Mouse (Mus musculus) MEL-GATA-1-ER (cell line): ENCODE data around the gene Tgfbr3l.

Experiments used
- DNase-seq: peaks from one replicate; pipeline ENCODE4 v3.0.0-alpha.2; 2012; ENCODE audit warnings: low read depth; ENCODE audit errors: extremely low read depth

The Tgfbr3l gene

DNA sequence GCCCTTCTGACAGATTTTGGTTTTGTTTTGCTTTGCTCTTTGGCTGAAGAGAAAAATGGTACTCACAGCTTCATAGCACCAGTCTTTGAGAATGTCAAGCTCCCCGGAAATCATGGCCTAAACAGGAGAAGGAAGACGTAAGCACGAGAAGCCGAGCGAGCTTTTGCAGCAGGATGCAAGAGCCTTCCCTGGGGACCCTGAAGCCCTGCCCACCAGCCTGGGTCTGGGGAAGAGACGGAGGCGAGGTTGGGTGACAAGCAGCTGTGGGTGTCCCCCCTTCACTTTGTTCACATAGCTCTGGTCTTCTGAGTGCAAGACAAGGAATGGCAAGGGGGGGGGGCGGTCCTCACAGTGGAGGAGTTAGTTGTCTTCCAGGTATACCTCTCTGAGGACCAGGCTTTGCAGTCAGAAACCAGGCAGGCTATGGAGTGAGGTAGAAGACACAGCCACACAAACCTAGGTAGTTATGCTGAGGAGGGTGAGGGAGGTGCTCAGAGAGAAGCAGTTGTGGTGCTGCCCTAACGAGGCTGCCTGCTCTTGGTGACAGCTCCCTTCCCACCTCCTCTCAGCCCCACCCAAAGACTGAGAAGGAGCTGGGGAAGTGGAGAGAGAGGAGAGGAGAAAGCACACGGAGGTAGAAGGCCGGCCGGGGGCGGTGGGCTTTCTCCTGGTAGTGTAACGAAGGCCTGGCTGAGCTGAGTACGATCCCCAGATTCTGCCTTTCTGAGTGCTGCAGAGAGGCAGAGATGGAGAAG, 17.3 kb downstream of the Tgfbr3l start:
- DNase-seq, result no peak

DNA sequence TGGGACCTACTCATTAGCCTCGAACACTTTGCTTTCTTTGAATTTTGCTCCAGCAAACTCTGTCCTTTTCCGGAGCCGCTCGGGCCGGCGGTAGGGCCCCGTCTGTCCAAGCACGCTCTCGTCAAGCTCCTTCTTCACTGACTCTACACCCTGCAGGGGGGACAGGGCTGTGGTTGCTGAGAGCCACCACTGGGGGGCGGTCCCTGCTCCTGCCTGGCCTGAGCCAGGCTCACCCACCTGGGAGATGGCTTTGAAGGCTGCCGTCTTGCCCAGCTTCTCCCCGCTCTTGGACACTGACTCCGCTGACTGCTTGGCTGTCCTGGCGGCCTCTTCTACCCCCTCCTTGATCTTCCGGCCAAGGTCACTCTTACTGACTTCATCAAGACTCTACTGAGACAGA, 19.6 kb downstream of the Tgfbr3l start:
- no peak for DNase-seq

DNA sequence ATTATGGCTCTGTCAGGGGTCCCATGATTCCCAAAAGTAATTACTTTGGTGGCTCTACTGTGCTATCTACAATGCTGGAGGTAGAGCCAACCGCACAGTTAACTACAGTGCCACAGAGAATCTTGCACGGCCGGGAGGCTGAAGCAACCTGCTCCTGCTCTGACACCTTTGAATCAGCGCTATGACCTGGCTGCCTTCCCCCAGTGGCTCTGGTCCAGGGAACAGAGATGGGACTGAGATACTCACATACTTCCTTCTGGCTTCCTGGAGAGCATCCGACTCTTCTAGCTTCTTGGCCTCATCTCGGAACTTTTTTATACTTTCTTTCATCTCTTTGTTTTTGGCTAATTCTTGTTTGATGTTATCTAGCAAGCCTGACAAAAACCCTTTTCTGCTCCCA, 21.6 kb downstream of the Tgfbr3l start:
- DNase-seq, result no peak

DNA sequence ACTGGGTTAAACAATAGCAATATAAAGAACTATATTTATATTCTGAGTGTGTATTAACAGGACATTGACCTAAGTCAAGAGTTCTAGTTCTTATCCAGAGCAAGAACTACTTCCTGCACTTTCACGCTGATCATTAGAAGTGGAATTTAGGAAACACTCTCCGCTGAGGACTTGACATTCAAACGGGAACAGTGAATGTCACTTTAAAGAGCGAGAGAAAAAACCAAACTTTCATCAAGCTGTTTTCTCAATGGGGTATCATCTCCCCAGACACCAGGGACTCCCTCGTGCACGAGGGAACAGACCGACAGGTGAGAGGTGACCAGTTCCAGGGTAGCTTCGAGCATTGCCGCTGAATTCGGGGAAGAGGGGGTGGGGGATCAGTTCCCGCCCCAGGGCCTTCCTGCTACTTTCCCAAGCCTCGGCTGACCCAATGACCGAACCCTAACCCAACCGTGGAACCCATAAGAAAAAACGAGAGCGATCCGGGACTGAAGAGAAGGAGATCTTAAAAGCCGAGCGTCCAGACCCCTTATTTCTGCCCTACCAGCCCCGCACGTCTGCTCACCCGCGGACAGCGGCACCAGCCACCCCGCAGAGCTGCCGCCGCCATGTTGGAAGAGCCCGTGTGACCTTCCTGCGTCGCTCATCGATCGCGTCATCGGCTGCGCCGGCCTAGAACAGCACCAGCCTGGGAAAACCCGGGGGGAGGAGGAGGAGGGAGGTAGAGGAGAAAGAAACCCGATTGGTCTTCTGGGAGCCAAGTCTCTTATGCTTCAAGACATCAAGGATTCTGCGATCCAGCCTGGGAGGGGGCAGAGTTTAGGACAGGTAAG, 27.5 kb downstream of the Tgfbr3l start, which contains the start of gene Timm44:
TSS of gene Timm44 (minus strand) at position 639 of the 836 bp plus-strand sequence.
- peak; percentile 86 for DNase-seq

DNA sequence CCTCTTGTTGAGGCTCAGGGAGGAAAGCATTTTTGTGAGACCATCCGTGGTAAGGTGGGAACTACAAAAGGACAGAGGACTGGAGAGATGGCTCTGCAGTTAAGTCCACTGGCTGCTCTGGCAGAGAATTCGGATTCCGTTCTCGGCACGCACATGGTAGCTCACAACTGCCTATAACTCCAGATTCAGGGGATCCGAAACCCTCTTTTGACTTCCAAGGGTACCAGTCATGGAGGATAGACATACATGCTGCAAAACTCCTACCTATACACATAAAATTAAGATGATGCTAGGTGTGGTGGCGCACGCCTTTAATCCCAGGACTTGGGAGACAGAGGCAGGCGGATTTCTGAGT, 28.1 kb downstream of the Tgfbr3l start:
- no peak for DNase-seq

DNA sequence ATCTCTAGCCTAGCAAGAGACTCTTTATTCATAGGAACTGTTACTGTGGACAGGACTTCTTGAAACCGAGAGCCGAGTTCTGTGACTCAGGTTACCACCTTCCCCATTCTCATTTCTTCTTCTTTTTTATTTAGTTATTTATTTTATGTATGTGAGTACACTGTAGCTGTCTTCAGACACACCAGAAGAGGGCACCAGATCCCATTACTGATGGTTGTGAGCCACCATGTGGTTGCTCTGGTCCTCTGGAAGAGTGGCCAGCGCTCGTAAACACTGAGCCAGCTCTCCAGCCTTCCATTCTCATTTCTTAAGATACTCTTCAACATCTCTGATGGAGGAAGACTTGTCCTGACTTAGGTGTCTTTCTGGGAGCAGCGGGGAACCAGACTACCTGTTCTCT, 44.7 kb downstream of the Tgfbr3l start:
- no peak for DNase-seq

DNA sequence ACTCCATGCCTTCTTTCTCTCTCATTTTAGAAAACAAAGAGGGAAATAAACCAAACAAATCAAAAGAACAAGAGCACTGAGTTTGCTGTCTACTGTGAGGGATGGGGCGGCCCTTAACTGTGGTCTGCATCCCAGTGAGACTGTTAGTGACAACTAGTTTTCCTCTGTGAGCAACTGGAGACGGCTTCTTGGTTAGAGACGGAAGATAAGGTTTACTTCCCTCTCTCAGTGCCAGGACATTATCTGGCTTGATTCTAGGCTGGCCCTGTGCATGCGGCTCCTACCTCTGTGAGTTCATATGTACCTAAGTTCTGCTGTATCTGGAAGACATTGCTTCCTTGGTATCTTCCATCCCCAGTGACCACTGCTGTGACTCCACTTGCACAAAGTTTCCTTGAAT, 49.8 kb downstream of the Tgfbr3l start:
- DNase-seq, result peak; percentile 60
